Comparison of ENCODE assay signal across 8 mouse cellular contexts in genomic region chr8:110718969-110719670, GRCm38 (mm10). TPM values are rescaled to one million over a fixed set of nuclear protein-coding genes. Genes with fewer than 3 reads are reported as not detected.
DNase-seq lines count a peak whose midpoint lies in the region; ATAC-seq and TF ChIP-seq lines count a peak whose summit lies in the region.

No protein-coding gene starts in this region.

- H3K4me2 ChIP-seq in intestine, embryonic 14.5 days (ENCODE audit: low read length), result peak overlapping the region; percentile 13; the same call in 1 of the 2 replicates

- no peaks in the 10 kb centered on the region for H3K27me3 ChIP-seq in intestine, embryonic 14.5 days (replicated peaks; ENCODE audit: control insufficient read depth, insufficient read depth, low read length)

- peaks cover 79% of the 10 kb centered on the region for H3K4me1 ChIP-seq in intestine, embryonic 14.5 days (replicated peaks; ENCODE audit: control insufficient read depth, insufficient read depth, low read length)
- H3K4me1 ChIP-seq in lung, adult 2 months (ENCODE audit: control insufficient read depth, insufficient read depth, low read length), result peaks cover 29% of the 10 kb centered on the region

- TF ChIP-seq CTCF in lung, adult 2 months (IDR thresholded peaks at IDR 0.05; ENCODE audit: insufficient read depth, low read length), result no peak

- no peaks in the 10 kb centered on the region for H3K36me3 ChIP-seq in intestine, embryonic 14.5 days (ENCODE audit: control insufficient read depth, insufficient read depth, low read length)

- intact Hi-C loops in left cerebral cortex, postnatal 4 days (cut with DNase I), result no loop called here
- intact Hi-C loops in left cerebral cortex, postnatal 36 days (cut with DNase I), result no loop called here
- intact Hi-C loops in gastrocnemius, postnatal 36 days (cut with DNase I), result loop anchor here (5.0 kb wide), 1 partner anchor 42 kb away; no protein-coding TSS in a partner anchor

- 0 out of 2 replicates have a peak overlapping the region, but pooled peaks have one; percentile 15 for H3K9ac ChIP-seq in intestine, embryonic 14.5 days (ENCODE audit: low read length)

- H3K27ac ChIP-seq in intestine, embryonic 14.5 days (ENCODE audit: low read depth), result peak overlapping the region; percentile 55

- ATAC-seq in common myeloid progenitor, adult 5-6 weeks (replicated peaks; ENCODE audit: low read depth, poor library complexity, severe bottlenecking), result peak; percentile 51
- no peak for ATAC-seq in intestine, embryonic 14.5 days (replicated peaks; ENCODE audit: low FRiP score, low TSS enrichment, low read depth)
- ATAC-seq in erythroblast, adult 5-6 weeks (replicated peaks; ENCODE audit: low FRiP score, poor library complexity, severe bottlenecking), result no peak

- TF ChIP-seq POLR2A in lung, adult 2 months (IDR thresholded peaks at IDR 0.05; ENCODE audit: borderline replicate concordance, extremely low read depth, low read depth, low read length), result no peak

- WGBS in intestine, embryonic 14.5 days, result 39% methylated on average over 12 of the region's 12 CpGs
- WGBS in lung, adult 2 months, result 38% methylated on average over 12 of the region's 12 CpGs

- H3K9me3 ChIP-seq in intestine, embryonic 14.5 days (ENCODE audit: control insufficient read depth, low read length), result no peaks in the 10 kb centered on the region

- peak; percentile 88 for DNase-seq in left cerebral cortex, postnatal 4 days
- DNase-seq in left cerebral cortex, postnatal 36 days (ENCODE audit: low spot score in 2 of 2), result no peak
- peak; percentile 65 for DNase-seq in gastrocnemius, postnatal 36 days
- DNase-seq in intestine, embryonic 14.5 days (ENCODE audit: low spot score), result peak; percentile 64
- peak; percentile 40 for DNase-seq in lung, adult 2 months
- DNase-seq in right cerebral cortex, postnatal 4 days, result peak; percentile 59

- no peak overlapping the region for H3K4me3 ChIP-seq in intestine, embryonic 14.5 days (ENCODE audit: low read depth, low read length)
- H3K4me3 ChIP-seq in lung, adult 2 months (replicated peaks; ENCODE audit: extremely low read depth, low read depth, low read length), result no peak overlapping the region

RNA-seq across cellular contexts. Expression of gene Mtss1l, which starts 2.2 kb away (rescaled TPM):
- total RNA-seq in left cerebral cortex, postnatal 4 days (2021), result 100 to 1,000 TPM; 315 to 327 TPM
- 100 to 1,000 TPM; 196 to 205 TPM for total RNA-seq in left cerebral cortex, postnatal 36 days (2021)
- 0.34 and 1.4 TPM in 2 replicates for total RNA-seq in common myeloid progenitor, adult 5-6 weeks (2017)
- 100 to 1,000 TPM in 1 of 2 experiments, 10 to 100 TPM in 1; 78.8 to 106 TPM for total RNA-seq in gastrocnemius, postnatal 36 days (2021)
- polyA plus RNA-seq in intestine, embryonic 14.5 days (2014; fragmentation: Nextera tagmentation; extraction: Ambion mirVana), result 9.9 and 10.4 TPM in 2 replicates
- polyA plus RNA-seq in lung, adult 2 months (2012; rRNA removed), result 120 and 125 TPM in 2 replicates
- not detected in 2 replicates for total RNA-seq in erythroblast, adult 5-6 weeks (2015; ENCODE audit: low replicate concordance)
- 0.26 TPM in 1 of 2 replicates, not detected in the other for total RNA-seq in erythroblast, adult 5-6 weeks (2017; ENCODE audit: low replicate concordance)

Comparison
In these comparisons a context has a peak if more than half of its experiments do, and no peak if none do; other contexts are left out.
1. DNase-seq: peak in left cerebral cortex, postnatal 4 days (single experiment), gastrocnemius, postnatal 36 days (2 of 2), intestine, embryonic 14.5 days (single experiment), lung, adult 2 months (single experiment) and right cerebral cortex, postnatal 4 days (single experiment); none in left cerebral cortex, postnatal 36 days (0 of 2).
2. RNA of gene Mtss1l, which starts 2.2 kb away (total RNA-seq): 315 to 327 TPM in left cerebral cortex, postnatal 4 days, 196 to 205 TPM in left cerebral cortex, postnatal 36 days and 78.8 to 106 TPM in gastrocnemius, postnatal 36 days; 0.34 to 1.4 TPM in common myeloid progenitor, adult 5-6 weeks and 0.26 TPM in erythroblast, adult 5-6 weeks; every median in the first group is over 10 times any median in the second.